Mouse (Mus musculus) neural tube, embryonic 15.5 days (tissue): ENCODE measurements around the gene Olfr170. TPM values are rescaled to one million over a fixed set of nuclear protein-coding genes. Genes with fewer than 3 reads are reported as not detected.
"Not testable (repeated sequence)": the region's sequence is repeated elsewhere in the genome, so short reads cannot be mapped to it uniquely, and the experiment has no call there.

ENCODE experiments used
- ATAC-seq: fragments of 200-750 bp; cut with Nextera tagmentation; 2 replicates; pipeline ENCODE4 v1.8.0; 2017; ENCODE audit warnings: mild to moderate bottlenecking, moderate TSS enrichment, moderate library complexity; ENCODE audit not compliant: low FRiP score
- H3K27ac ChIP-seq: fragments of 300-500 bp; sonication (generic); replicated peaks from 2 replicates; pipeline ENCODE4 v1.5.1; 2015; ENCODE audit warnings: mild to moderate bottlenecking, inconsistent platforms
- H3K27me3 ChIP-seq: fragments of 300-500 bp; sonication (generic); replicated peaks from 2 replicates; pipeline ENCODE4 v1.6.1; 2015; ENCODE audit warnings: inconsistent platforms
- H3K36me3 ChIP-seq: fragments of 300-500 bp; sonication (generic); 2 replicates; pipeline ENCODE4 v1.6.1; 2015; ENCODE audit warnings: inconsistent platforms
- H3K4me1 ChIP-seq: fragments of 300-500 bp; sonication (generic); 2 replicates; pipeline ENCODE4 v1.6.1; 2015; ENCODE audit warnings: inconsistent platforms
- H3K4me2 ChIP-seq: fragments of 300-500 bp; sonication (generic); 2 replicates; pipeline ENCODE4 v1.6.1; 2015; ENCODE audit warnings: inconsistent platforms, mild to moderate bottlenecking, moderate library complexity
- H3K4me3 ChIP-seq: fragments of 300-500 bp; sonication (generic); replicated peaks from 2 replicates; pipeline ENCODE4 v1.5.1; 2015; ENCODE audit warnings: mild to moderate bottlenecking, inconsistent platforms
- H3K9ac ChIP-seq: fragments of 300-500 bp; sonication (generic); replicated peaks from 2 replicates; pipeline ENCODE4 v1.6.1; 2015; ENCODE audit warnings: mild to moderate bottlenecking, inconsistent platforms
- H3K9me3 ChIP-seq: fragments of 300-500 bp; sonication (generic); replicated peaks from 2 replicates; pipeline ENCODE4 v1.6.1; 2016; ENCODE audit warnings: inconsistent platforms
- WGBS: fragments of 180-500 bp; shearing (Covaris S2); methylation state at CpG from one replicate; pipeline ENCODE4 v1.1.7; 2015; ENCODE audit warnings: mixed read lengths; 5-methylcytosine and 5-hydroxymethylcytosine counted together
- polyA plus RNA-seq: library from polyadenylated mRNA; unstranded; fragments of >200 nt; fragmentation: Nextera tagmentation; extraction: Ambion mirVana; gene quantifications from 2 replicates; pipeline ENCODE4 v1.2.1, GENCODE M21; 2015

The Olfr170 gene
- not detected in 2 replicates for polyA plus RNA-seq

DNA sequence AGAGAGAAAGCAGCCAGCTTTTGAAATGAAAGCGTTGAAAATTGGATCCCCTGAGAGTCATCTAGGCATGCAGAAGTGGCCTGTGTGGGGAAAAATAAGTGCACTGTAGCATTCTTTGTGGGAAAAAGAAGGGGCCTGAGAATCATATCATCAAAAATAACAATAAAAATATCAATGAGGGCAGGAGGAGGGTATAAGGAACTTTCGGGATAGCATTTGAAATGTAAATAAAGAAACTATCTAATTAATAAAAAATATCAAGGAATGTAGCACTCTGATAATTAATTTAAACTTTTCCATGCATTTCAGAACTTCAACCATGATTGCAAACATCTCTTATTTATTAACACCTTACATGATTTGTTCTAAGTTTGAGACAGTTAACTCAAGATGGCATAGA lies at the start of gene Olfr170:
TSS of gene Olfr170 (minus strand) at position 101 of the 400 bp plus-strand sequence.
- not testable (repeated sequence) for H3K4me2 ChIP-seq, H3K27ac ChIP-seq, H3K4me3 ChIP-seq, H3K9ac ChIP-seq, H3K4me1 ChIP-seq, H3K36me3 ChIP-seq, ATAC-seq, H3K27me3 ChIP-seq, H3K9me3 ChIP-seq
- 81% methylated on average over 2 of the region's 2 CpGs for WGBS

DNA sequence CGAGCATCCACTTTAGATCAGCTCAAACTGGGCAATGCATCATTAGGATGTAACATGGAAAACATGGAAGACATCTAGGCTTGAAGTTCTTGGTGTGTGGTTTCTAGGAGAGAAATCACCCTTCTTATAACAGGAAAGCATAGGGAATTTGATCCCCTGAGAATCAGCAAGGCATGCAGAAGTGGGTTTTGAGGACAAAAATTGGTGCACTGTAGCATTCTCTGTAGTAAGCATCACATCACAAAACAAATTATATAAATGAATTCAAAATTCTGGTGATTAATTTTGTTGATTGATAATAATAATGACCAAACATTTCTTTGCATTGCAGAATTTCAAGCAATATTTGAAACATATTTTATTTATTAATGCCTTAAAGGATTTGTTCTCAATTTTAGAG lies 18.1 kb upstream of the Olfr170 start, which contains the start of gene Olfr171:
TSS of gene Olfr171 (minus strand) at position 101 of the 400 bp plus-strand sequence.
- 92% methylated on average over 1 of the region's 1 CpGs for WGBS
- H3K27ac ChIP-seq = no peak within 1 kb of the TSS

DNA sequence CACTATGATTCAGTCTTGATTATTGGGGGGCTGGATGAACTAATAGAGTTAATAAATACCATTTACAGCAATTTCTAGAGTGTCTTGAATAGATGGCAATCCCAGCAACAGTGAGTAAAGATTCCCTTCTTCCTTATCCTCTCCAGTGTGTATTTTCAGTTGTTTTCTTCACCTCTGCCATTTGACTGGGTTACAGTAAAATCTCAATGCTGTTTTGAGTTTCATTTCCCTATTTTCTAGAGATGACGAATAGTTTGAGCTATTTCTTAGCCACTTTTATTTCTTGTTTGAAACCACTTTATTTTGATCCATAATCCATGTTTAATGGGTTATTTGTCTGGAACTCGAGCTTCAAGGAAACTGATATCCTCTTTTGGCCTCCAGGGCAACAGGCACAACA lies 8.5 kb downstream of the Olfr170 start:
- no peak for ATAC-seq
- Histone ChIP-seq H3K27ac (no peak overlapping the region), H3K9me3 (peaks cover 4% of the 10 kb centered on the region; the same call in 1 of the 2 replicates), H3K9ac (no peak overlapping the region), H3K27me3 (no peaks in the 10 kb centered on the region), H3K36me3 (no peaks in the 10 kb centered on the region), H3K4me1 (no peaks in the 10 kb centered on the region), H3K4me3 (no peak overlapping the region), H3K4me2 (no peak overlapping the region)
- 65% methylated on average over 2 of the region's 2 CpGs for WGBS

More for the DNA sequence above, 18.1 kb upstream of the Olfr170 start, which contains the start of gene Olfr171:
- H3K36me3 ChIP-seq = no peaks in the 10 kb centered on the region
- no peaks in the 10 kb centered on the region for H3K27me3 ChIP-seq
- no peak for ATAC-seq
- no peaks in the 10 kb centered on the region for H3K9me3 ChIP-seq
- no peak within 1 kb of the TSS for H3K4me2 ChIP-seq
- H3K4me3 ChIP-seq = no peak within 1 kb of the TSS
- H3K9ac ChIP-seq = no peak within 1 kb of the TSS
- H3K4me1 ChIP-seq = no peaks in the 10 kb centered on the region

DNA sequence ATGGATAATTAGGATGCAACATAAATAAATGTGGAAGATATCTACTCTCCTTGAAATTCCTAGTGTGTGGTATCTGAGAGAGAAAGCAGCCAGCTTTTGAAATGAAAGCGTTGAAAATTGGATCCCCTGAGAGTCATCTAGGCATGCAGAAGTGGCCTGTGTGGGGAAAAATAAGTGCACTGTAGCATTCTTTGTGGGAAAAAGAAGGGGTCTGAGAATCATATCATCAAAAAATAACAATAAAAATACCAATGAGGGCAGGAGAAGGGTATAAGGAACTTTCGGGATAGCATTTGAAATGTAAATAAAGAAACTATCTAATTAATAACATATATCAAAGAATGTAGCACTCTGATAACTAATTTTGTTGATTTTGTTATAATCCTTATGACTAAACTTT lies 40.0 kb downstream of the Olfr170 start, which contains the start of gene Olfr169:
TSS of gene Olfr169 (minus strand) at position 101 of the 400 bp plus-strand sequence.
- not testable (repeated sequence) for H3K36me3 ChIP-seq, H3K9me3 ChIP-seq, H3K27ac ChIP-seq, ATAC-seq, H3K9ac ChIP-seq, H3K4me3 ChIP-seq, H3K27me3 ChIP-seq, H3K4me1 ChIP-seq, H3K4me2 ChIP-seq
- WGBS = 92% methylated on average over 2 of the region's 2 CpGs

Other genes with a start within 250 kb of the Olfr170 start
- gene Olfr165, start 188.7 kb downstream of the Olfr170 start, polyA plus RNA-seq = not detected in 2 replicates
- not detected in 2 replicates for gene Olfr166, start 128.2 kb downstream of the Olfr170 start, polyA plus RNA-seq
- gene Olfr167, start 89.6 kb downstream of the Olfr170 start, polyA plus RNA-seq = not detected in 2 replicates
- not detected in 2 replicates for gene Olfr168, start 76.3 kb downstream of the Olfr170 start, polyA plus RNA-seq
- gene Olfr169, start 40.1 kb downstream of the Olfr170 start, polyA plus RNA-seq = not detected in 2 replicates
- not detected in 2 replicates for gene Olfr171, start 18.0 kb upstream of the Olfr170 start, polyA plus RNA-seq
- 0.08 TPM in 1 of 2 replicates, not detected in the other for gene Lamp3, start 94.5 kb upstream of the Olfr170 start, polyA plus RNA-seq
- 25.2 and 32.8 TPM in 2 replicates for gene B3gnt5, start 148.3 kb upstream of the Olfr170 start, polyA plus RNA-seq